Mouse (Mus musculus): Measurements from ENCODE around the gene Cd72.
A peak's percentile ranks its signal among the peaks of the same experiment; 100 is the strongest.
"Not testable (repeated sequence)": the region's sequence is repeated elsewhere in the genome, so short reads cannot be mapped to it uniquely, and the experiment has no call there.

Cd72 gene

DNA sequence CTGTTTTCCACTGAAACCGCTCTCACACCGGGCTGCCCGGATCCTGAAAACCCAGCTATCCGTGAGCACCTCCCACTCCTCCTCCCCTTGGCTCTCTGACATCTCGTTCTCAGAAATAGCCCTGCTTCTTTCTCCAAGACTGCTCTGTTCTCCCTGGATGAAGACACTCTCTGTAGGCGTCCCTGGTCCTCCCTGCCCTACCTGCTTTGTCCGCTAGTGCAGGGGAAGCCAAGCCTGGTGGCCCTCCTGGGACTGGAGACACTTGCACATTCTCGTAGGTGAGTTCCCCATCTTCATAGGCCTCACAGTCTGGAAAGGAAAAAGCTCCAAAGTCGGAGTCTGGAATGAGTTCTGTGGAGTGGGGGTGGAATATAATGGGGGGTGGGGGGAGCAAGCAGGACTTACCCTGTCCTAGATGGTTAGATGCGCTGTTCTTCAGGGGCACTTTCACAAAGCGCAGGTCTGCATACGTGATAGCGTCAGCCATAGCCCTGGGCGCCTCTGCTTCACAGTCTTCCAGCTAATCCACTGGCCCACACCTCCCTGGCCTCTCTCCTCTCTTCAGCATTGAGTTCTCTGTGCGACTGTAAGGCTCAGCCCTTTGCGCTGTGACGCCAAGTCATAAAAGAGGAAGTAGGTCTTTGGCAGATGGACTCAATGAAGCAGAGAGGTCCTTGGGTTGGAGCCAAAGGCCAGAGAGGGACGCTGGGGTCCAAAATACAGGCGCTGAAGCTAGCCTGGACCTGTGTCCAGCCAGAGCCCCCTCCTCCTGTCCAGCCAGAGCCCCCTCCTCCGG, at the start of gene Cd72:
TSS of gene Cd72 (minus strand) at position 588 of the 796 bp plus-strand sequence.
- no peak for DNase-seq (ENCODE audit: low spot score)

DNA sequence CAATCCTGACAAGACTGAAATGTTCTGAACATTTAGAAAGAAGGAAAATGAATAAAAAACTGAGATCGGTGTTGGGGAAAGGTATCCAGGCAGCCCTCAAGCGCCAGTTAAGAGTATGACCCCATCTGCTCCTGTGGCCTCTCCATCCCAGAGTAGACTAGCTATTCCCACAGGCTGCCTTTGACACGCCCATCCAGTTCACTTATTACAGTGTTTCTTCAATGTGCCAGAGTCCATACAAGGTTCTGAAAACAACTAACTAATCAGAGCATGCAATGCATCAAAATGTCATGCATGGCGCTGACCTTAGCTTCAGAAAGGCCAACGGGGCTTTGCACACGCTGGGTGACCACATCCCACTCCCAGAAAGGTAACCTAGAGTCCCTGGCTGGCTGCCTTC, 49.1 kb upstream of the Cd72 start:
- DNase-seq (ENCODE audit: low spot score), result no peak

DNA sequence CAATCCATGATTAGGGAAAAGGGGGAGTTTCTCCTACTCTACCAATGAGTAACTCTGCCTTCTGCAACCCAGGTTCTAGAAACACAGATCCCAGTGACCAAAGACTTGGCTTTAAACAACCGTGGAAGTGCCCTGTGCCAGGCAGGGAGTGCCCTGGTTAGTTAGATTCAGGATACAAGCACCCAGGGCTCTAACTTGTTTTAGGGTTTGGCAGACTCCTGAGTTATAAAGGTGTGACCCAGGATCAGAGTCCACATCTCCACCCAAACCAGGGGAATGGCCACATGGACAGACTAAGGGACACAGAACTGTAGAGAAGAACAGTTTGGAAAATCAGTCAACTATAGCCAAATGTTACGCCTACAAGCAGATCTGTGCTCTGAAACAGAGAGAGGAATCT, 48.6 kb upstream of the Cd72 start:
- DNase-seq (ENCODE audit: low spot score), result no peak

DNA sequence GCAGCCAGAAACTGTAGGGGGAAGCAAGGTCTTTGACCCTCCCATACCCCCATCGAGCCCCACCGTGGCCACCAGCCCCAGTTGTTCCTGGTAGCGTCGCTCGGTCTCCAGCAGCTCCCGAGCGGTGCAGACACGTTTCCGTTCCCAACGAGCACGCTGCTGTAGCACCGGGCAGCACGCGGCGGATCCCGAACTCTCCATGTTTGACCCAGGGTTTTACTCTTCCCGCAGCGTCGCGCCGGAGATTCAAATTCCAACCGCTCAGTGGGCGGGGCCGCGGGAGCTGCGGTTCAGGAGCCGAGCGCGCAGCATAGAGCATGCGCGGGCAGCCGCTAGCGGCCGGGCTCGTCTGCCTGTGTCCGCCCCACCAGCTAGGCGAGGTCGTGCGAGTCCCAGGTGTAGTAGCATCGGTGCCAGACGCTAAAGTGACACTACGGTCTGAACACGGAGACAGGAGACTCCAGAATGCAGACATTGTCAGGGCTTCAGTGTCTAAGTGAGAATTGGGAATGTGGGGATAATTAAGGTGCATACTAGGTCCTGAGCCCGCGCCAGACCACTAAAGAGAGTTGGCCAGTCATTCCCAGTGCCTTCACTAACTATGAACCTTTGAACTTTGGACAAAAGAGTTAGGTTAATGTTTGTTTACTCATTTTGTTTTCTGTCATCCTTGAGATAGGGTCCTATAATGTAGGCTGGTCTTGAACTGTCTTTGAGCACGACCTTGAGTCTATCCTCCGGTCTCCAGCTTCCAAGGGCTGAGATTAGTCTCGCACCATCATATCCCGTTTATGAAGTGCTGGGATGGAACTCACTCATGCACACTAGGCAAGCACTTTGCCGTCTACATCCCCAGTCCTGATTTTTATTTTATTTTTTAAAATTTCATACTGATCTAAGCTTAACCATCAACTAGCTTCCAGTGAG, 45.2 kb upstream of the Cd72 start, which contains the start of gene Arhgef39:
TSS of gene Arhgef39 (minus strand) at position 289 of the 927 bp plus-strand sequence.
- DNase-seq (ENCODE audit: low spot score), result peak; percentile 85

DNA sequence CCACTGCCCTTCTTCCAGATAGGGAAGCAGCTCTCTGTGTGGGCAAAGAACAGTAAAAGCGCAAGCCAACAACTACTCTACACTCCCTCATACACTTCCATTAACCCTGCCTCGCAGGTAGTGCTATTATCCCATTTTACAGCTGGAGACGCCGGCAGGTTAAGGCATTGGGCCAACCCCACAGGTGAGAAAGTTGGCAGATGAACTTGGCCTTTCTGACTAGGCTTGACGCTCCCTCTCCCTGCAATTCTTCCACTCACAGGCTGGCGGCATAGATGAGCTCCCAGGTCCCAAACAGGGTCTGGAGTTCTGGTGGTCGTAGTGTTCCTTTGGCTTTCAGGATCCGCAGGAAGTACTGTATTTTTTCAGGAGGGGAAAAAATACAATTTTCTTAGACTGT, 44.6 kb upstream of the Cd72 start:
- no peak for DNase-seq (ENCODE audit: low spot score)

DNA sequence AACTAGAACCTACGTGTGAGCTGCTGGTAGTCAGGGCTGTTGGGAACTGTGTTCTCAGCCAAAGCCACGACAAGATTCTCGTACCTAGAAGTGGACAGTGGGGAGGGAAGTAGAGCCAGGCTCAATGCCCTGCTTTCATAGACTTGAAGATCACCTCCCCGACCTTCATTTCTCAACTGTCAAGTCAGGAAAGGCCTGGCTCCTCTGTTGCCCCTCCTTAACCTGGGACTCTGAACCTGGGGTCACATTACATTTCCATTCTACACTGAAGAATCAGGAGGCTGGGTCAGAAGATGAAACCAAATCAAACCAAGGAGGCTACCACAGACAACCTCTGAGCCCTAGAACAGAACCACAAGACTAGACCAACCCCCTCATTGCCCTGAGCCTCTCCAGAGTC, 43.5 kb upstream of the Cd72 start:
- DNase-seq (ENCODE audit: low spot score), result no peak

DNA sequence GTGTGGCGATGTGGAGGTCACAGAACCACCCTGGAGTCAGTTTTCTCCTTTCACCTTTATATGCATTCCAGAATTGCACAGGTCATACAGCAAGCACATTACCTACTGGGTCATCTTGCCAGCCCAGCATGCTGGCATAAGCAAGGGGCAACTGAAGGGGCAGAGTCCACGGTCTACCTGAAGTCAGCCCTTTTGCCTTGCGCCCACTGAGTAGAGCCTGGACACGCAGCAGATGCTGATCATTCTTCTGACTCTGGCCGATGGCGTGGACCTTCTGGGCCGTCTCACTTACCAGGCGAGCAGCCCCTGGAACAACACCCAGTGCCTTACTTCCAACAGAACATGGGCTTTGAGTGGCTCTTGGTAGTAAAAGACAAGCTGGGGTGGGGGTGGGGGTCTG, 43.0 kb upstream of the Cd72 start:
- no peak for DNase-seq (ENCODE audit: low spot score)

DNA sequence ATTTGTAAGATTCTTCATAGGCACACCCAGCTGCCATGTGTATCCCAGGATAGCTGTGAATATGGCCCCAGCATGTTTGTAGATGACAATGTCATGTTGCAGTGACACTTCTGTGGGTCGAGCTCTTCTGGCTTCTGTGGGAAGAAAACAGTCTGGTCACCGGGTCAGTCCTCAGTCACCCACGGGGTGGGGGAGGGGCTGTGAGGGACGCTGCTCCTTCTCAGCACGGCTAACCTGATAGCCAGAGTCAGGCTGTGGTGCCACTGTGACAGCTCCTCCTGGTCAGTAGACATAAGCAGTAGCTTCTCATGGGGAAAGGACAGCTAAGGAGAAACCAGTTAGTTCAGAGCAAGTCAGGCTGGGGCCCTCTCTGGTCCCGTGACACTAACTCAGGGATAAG, 42.2 kb upstream of the Cd72 start:
- DNase-seq (ENCODE audit: low spot score), result no peak

DNA sequence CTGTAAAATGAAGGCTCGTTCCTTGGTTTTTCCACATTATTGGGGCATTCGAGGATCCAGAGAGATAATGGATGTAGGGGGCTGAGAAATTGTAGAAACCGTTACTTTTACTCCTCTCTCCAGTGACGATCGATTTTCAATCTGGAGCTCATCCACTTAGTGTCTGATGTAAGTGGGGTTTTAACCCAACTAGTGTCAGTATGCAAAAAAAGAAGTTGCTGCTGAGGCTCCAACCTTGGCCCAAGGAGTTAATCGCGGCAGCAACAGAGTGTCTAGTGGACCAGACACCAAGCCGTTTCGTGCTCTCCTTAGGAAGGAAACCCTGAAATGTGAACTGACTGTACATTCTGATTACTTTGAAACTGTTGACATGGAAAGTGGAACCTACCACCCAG, 39.4 kb upstream of the Cd72 start:
- DNase-seq (ENCODE audit: low spot score), result peak; percentile 46

DNA sequence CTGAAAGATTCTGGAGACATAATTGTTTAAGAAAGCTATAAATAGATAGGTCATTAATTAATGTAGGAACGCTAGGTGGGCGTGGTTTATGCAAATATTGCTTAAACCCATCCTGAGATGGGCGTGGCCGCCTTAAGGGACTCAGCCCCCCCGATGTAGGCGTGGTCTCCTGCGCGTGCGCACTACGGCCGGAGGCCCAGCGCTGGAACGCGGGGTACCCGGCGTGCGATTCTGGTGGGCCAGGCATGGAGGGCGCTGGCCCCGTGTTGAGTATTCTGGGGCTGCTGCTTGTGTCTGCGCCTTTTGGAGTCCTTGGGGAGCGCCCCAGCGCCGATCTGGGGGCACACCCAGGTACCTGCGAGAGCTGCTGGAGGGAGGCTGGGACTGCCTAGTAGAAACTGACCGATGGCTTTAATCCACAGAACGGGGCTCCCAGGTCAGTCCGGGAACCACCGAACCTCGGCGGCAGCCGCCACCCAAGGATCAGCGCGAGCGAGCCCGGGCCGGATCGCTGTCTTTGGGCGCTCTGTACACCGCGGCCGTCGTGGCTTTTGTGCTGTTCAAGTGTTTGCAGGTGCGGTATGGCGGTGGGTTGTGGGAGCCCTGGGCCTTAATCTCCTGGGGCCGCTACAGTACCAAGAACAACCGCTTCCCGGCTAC, 38.9 kb upstream of the Cd72 start:
- DNase-seq (ENCODE audit: low spot score), result peak; percentile 95

DNA sequence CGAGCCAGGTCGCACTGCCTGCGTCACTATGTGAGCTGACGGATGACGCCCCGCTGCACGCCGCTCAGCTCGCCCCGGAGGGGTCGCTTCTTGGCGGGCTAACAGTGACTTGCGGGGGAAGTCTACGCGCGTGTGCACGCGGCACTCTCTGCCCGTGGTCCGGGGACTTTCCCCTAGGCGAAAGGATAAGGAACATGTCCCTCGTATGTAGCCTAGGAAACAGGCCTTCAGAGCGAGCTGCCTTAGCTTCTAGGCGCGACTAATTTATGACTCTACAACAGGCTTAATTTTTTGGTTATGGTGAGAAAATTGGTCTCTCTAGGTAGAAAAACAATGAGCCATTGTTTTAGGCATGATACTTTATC, 38.4 kb upstream of the Cd72 start, which contains the start of gene Ccdc107:
TSS of gene Ccdc107 (plus strand) at position 80 of the 365 bp plus-strand sequence.
- peak; percentile 91 for DNase-seq (ENCODE audit: low spot score)

DNA sequence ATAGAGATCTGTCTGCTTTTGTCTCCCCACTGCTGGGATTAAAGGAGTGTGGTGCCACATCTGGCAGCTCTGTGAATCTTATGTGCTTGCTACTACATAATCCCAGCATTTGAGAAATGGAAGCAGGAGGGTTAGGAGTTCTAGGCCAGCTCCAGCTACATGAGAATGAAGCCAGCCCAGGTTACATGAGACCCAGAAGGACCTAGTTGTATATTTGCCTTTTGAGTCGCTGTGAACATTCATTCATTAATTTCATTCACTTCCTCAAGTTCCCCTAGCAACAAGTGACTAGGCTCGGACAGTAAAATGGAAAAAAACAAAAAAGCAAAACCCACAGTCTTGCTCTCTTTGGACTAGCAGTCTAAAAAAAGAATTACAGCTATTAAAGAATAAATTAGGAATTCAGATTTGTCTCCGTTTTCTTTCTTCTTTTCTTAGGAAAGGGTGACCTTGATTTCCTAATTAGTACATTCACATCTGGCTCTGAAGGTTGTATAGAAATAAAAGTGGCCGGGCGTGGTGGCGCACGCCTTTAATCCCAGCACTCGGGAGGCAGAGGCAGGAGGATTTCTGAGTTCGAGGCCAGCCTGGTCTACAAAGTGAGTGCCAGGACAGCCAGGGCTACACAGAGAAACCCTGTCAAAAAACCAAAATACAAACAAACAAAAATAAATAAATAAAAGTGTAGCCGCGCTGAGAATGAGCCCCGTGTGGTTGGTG, 37.8 kb upstream of the Cd72 start:
- no peak for DNase-seq (ENCODE audit: low spot score)

DNA sequence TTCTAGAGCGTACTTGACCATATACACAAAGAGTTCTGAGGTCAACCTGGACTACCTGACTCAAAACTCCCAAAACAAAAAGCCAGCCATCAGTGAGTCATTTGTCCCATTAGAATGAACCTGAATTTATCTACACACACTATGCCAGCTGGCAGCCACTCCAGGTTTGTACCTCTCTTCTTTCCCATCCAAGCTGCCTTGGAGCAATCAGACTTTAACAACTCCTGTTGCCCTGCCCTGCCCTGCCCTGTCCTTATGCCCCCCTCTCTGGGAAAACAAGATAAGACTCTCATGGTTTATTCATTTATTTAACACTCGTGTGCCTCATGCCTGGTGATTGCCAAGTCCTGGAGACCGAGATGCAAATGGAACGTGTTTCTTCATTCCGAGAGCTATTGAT, 36.4 kb upstream of the Cd72 start:
- peak; percentile 61 for DNase-seq (ENCODE audit: low spot score)

DNA sequence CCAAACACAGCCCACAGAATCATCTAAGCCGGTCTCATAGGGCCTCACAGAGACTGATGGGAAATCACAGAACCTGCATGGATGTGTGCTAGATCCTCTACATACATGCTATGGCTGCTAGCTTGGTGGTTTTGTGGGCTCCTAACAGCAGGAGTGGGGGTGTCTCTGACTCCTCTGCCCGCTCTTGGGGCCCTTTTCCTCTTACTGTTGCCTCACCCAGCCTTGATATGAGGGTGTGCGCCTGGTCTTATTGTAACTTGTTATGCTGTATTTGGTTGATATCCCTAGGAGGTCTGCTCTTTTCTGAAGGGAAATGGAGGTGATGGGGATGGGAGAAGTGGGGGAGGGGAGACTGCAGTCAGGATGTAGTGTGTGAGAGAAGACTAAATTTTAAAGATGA, 35.2 kb upstream of the Cd72 start:
- DNase-seq (ENCODE audit: low spot score), result no peak

DNA sequence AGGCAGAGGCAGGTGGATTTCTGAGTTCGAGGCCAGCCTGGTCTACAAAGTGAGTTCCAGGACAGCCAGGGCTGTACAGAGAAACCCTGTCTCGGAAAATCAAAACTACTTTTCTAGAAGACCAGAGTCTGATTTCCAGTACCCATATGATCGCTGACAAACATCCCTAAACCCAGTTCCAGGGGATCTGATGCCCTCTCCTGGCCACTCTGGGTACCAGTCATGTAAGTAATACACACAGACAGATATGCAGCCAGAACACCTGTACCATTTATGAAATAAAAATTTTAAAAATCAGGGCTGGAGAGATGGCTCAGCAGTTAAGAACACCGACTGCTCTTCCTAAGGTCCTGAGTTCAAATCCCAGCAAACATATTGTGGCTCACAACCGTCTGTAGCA, 31.2 kb upstream of the Cd72 start:
- DNase-seq (ENCODE audit: low spot score), result not testable (repeated sequence)

DNA sequence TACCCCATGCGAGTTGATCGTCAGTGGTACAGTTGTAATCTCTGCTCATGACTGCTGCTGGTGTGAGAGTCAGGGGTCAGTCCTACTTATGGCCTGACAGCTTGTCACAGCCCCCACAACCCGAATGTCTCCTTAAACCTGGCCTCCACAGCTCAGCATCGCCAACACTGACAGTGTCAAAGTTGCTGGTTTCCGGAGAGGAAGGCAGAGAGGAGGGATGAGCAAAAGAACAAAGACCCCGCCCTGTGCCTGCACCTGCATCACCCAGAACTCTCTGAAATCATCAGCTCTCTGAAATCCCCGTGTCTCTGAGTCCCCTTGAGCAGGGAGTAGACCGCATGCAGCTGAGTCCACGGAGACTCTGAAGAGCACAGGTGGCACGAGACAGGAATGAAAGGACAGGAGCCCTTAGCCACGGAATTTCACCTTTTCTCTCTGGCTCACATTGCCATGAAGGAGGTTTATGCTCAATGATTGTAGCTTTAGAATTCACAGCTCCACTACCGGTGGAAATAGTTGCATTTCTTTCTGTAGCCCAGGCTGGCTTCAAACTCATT, 29.2 kb upstream of the Cd72 start, which contains the start of gene Sit1:
TSS of gene Sit1 (minus strand) at position 200 of the 557 bp plus-strand sequence.
- DNase-seq (ENCODE audit: low spot score), result no peak

DNA sequence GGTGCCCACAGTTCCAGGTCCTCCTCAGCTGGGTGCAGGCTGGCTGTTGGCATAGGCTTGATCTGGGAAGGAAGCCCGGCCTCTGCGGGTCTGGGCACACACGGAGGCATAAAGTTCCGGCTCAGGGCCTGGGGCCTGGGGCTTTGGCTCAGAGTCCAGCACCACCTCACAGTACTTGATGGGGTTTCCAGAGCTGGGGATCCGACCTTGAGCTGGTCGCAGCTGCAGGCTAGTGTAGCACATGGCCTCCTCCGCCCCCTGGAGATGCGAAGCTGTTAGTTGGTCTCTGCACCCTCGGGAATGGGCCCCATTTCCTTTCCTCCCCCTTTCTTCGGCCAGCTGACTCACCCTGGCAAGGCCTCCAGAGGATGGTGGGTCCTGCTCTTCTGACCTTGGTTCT, 28.2 kb upstream of the Cd72 start:
- no peak for DNase-seq (ENCODE audit: low spot score)

DNA sequence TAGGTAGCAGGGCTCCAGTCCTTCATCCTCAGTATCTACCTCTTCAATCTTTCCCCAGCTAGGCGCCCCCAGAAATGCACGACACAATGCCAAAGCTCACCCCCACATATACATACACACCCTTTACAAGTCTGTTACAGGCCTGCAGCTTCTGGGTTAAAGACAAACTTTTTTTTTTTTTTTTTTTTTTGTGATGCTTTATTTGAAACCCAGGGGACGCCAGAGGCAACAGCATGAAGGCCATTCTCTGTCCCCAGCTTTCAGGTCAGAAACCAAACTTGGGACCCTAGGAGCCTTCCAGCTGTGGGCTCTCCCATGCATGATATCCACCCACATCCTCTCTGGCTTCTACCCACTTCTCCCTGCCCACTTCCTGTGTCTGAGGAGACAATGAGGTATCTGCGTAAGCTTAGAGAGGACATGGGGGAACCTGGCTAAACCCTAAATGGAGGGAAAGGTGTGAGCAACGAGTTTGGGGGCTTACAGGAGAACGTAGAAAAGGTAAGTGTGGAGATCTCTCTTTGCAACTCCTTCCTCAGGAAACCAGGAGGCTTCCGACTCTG, 27.5 kb upstream of the Cd72 start:
- DNase-seq (ENCODE audit: low spot score), result no peak

DNA sequence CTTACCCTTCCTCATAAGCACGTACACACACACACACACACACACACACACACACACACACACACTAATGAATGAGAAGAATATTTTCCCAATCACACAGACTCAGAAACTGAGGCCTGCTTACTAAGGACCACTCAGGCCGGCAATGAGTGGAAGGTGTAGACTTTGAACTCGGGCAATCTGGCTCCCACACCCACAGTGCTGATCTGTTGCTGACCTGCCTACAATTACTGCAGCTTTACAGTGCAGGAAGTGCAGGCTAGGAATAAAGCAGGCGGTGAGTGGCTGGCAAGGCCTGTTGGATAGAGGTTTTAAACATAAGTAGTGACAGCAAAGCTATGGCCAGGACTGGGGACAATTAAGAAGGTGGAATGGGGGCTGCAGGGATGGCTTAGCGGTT, 26.6 kb upstream of the Cd72 start:
- no peak for DNase-seq (ENCODE audit: low spot score)

DNA sequence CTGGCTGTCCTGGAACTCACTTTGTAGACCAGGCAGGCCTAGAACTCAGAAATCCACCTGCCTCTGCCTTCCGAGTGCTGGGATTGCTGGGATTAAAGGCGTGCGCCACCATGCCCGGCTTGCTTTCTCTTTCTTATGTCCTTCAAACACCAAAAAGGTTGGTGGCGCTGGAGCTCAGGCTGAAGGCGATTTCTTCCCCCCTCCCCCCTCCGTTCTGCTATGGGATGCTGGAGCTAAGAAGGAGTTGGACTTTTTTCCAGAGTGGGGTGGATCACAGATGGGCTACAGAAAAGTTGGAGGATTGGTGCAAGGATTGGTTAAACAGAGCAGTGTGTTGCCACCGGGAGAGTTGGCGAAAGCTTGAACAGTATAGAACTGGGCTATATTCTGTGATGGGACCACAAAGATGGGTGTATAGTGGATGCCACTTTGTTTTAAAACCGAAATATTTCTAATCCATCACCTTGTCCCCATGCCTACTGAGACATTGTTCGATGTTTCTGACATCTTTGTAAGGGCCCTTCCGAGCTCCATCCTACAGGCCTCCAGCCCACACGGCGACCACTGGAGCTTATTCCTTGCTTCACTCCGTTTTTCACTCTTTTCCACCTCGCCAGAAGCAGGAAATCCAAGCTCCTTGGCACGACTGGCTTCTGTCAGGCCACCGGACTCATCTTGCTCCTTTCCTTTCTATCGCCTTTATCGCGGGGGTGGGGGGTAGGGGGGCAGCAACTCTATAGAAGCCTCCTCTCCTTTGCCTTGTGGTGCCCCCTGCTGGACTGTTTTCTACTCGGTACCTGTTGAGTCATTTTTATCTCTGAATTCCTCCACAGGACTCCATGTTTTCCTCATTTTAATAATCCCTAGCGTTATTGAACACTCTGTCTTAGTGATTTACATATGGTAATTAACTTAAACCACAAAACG, 24.7 kb upstream of the Cd72 start:
- peak; percentile 63 for DNase-seq (ENCODE audit: low spot score)

All from c-Kit-positive CD71-positive TER-119-positive erythroid progenitor cells, embryonic 14.5 days (primary cell).